8 mouse cellular contexts compared by ENCODE assay signal in genomic region chr7:45898125-45898524, GRCm38 (mm10). TPM values are rescaled to one million over a fixed set of nuclear protein-coding genes. Genes with fewer than 3 reads are reported as not detected.
DNase-seq lines count a peak whose midpoint lies in the region; ATAC-seq and TF ChIP-seq lines count a peak whose summit lies in the region.
"Not testable (repeated sequence)": the region's sequence is repeated elsewhere in the genome, so short reads cannot be mapped to it uniquely, and the experiment has no call there.
"Had no signal": no experiment of that assay in that cellular context is flagged by ENCODE, and none has a peak within 500 bp of the region (broad histone marks: within the 10 kb centered on the region; RNA-seq: fewer than 3 reads in every experiment).

No protein-coding gene starts in this region.

- H3K27ac ChIP-seq in forebrain, postnatal 0 days (ENCODE audit: low read depth, low read length); hindbrain, embryonic 16.5 days (ENCODE audit: low read depth, low read length); limb, embryonic 12.5 days; neural tube, embryonic 15.5 days (replicated peaks): not testable (repeated sequence)

- DNase-seq in ES-CJ7 (ENCODE audit: low read depth, low spot score): peak; percentile 70
- DNase-seq in cerebellum, adult 8-10 months: peak; percentile 31
- peak; percentile 32 for DNase-seq in forebrain, postnatal 0 days
- DNase-seq in lung, postnatal 25 days (ENCODE audit: low spot score): peak; percentile 28

- H3K36me3 ChIP-seq in forebrain, postnatal 0 days (ENCODE audit: insufficient read depth); hindbrain, embryonic 16.5 days (ENCODE audit: control insufficient read depth, insufficient read depth, low read length); limb, embryonic 12.5 days; neural tube, embryonic 15.5 days: not testable (repeated sequence)

- H3K4me1 ChIP-seq in forebrain, postnatal 0 days (ENCODE audit: insufficient read depth); hindbrain, embryonic 16.5 days (ENCODE audit: control insufficient read depth, insufficient read depth, low read depth, low read length); limb, embryonic 12.5 days (replicated peaks): not testable (repeated sequence)
- H3K4me1 ChIP-seq in neural tube, embryonic 15.5 days: peaks cover 15% of the 10 kb centered on the region

- WGBS in forebrain, postnatal 0 days: 48% methylated on average over 4 of the region's 4 CpGs
- WGBS in hindbrain, embryonic 16.5 days: 51% methylated on average over 4 of the region's 4 CpGs
- WGBS in limb, embryonic 12.5 days: 51% methylated on average over 4 of the region's 4 CpGs
- 47% methylated on average over 4 of the region's 4 CpGs for WGBS in neural tube, embryonic 15.5 days

- peak overlapping the region; percentile 71; the same call in 1 of the 2 replicates for H3K4me2 ChIP-seq in forebrain, postnatal 0 days (ENCODE audit: low read depth)
- H3K4me2 ChIP-seq in hindbrain, embryonic 16.5 days (ENCODE audit: low read length): peak overlapping the region; percentile 59
- peak overlapping the region; percentile 76 for H3K4me2 ChIP-seq in limb, embryonic 12.5 days
- H3K4me2 ChIP-seq in neural tube, embryonic 15.5 days: peak overlapping the region; percentile 92

- H3K9ac ChIP-seq in forebrain, postnatal 0 days; hindbrain, embryonic 16.5 days (ENCODE audit: low read depth, low read length); limb, embryonic 12.5 days (replicated peaks); neural tube, embryonic 15.5 days (replicated peaks): not testable (repeated sequence)

- TF ChIP-seq CTCF in forebrain, postnatal 0 days (IDR thresholded peaks at IDR 0.05; ENCODE audit: low read depth): peak; percentile 49

- peak overlapping the region; percentile 55; the same call in 1 of the 2 replicates for H3K4me3 ChIP-seq in forebrain, postnatal 0 days (ENCODE audit: low read depth, low read length)
- H3K4me3 ChIP-seq in hindbrain, embryonic 16.5 days (ENCODE audit: low read length): not testable (repeated sequence)
- peak overlapping the region; percentile 50; the same call in 1 of the 2 replicates for H3K4me3 ChIP-seq in limb, embryonic 12.5 days (replicated peaks)
- H3K4me3 ChIP-seq in neural tube, embryonic 15.5 days (replicated peaks): peak overlapping the region; percentile 56; the same call in 1 of the 2 replicates

- H3K9me3 ChIP-seq in forebrain, postnatal 0 days (ENCODE audit: low read length); hindbrain, embryonic 16.5 days (ENCODE audit: control insufficient read depth, low read length); limb, embryonic 12.5 days; neural tube, embryonic 15.5 days (replicated peaks): not testable (repeated sequence)

- not testable (repeated sequence) for H3K27me3 ChIP-seq in forebrain, postnatal 0 days (ENCODE audit: insufficient read depth, low read length); hindbrain, embryonic 16.5 days (replicated peaks; ENCODE audit: control insufficient read depth, insufficient read depth, low read length); limb, embryonic 12.5 days; neural tube, embryonic 15.5 days (replicated peaks)

- ATAC-seq in forebrain, postnatal 0 days; hindbrain, embryonic 16.5 days; limb, embryonic 12.5 days (ENCODE audit: insufficient number of reproducible peaks, insufficient read depth, low FRiP score, low TSS enrichment, low read depth); neural tube, embryonic 15.5 days (ENCODE audit: low FRiP score): not testable (repeated sequence)

RNA-seq across cellular contexts. Expression of gene Tmem143, which starts 1.4 kb away (rescaled TPM):
- total RNA-seq in forebrain, postnatal 0 days (2014; rRNA removed): 22.1 and 29.7 TPM in 2 replicates
- 4.9 and 5.7 TPM in 2 replicates for polyA plus RNA-seq in forebrain, postnatal 0 days (2015; fragmentation: Nextera tagmentation; extraction: Ambion mirVana)
- 6.5 and 8.2 TPM in 2 replicates for polyA plus RNA-seq in hindbrain, embryonic 16.5 days (2015; fragmentation: Nextera tagmentation; extraction: Ambion mirVana)
- polyA plus RNA-seq in limb, embryonic 12.5 days (2016; fragmentation: Nextera tagmentation; extraction: Ambion mirVana): 5.0 and 6.0 TPM in 2 replicates
- polyA plus RNA-seq in neural tube, embryonic 15.5 days (2015; fragmentation: Nextera tagmentation; extraction: Ambion mirVana): 7.5 and 7.8 TPM in 2 replicates

RNA-seq across cellular contexts. Expression of gene Syngr4, which starts 1.6 kb away (rescaled TPM):
- total RNA-seq in forebrain, postnatal 0 days (2014; rRNA removed): 0.31 TPM in 1 of 2 replicates, not detected in the other
- 0.40 TPM in 2 replicates for polyA plus RNA-seq in forebrain, postnatal 0 days (2015; fragmentation: Nextera tagmentation; extraction: Ambion mirVana)
- polyA plus RNA-seq in hindbrain, embryonic 16.5 days (2015; fragmentation: Nextera tagmentation; extraction: Ambion mirVana): 0.22 TPM in 1 of 2 replicates, not detected in the other
- polyA plus RNA-seq in limb, embryonic 12.5 days (2016; fragmentation: Nextera tagmentation; extraction: Ambion mirVana): 0.41 and 0.65 TPM in 2 replicates
- 0.37 and 0.52 TPM in 2 replicates for polyA plus RNA-seq in neural tube, embryonic 15.5 days (2015; fragmentation: Nextera tagmentation; extraction: Ambion mirVana)
- total RNA-seq: left cerebral cortex, postnatal 25 days had no signal

RNA-seq across cellular contexts. Expression of gene Grin2d, which starts 19.9 kb away (rescaled TPM):
- total RNA-seq in forebrain, postnatal 0 days (2014; rRNA removed): 9.0 and 12.9 TPM in 2 replicates
- polyA plus RNA-seq in forebrain, postnatal 0 days (2015; fragmentation: Nextera tagmentation; extraction: Ambion mirVana): 1.9 and 3.4 TPM in 2 replicates
- polyA plus RNA-seq in hindbrain, embryonic 16.5 days (2015; fragmentation: Nextera tagmentation; extraction: Ambion mirVana): 3.3 and 3.4 TPM in 2 replicates
- 0.35 and 0.37 TPM in 2 replicates for polyA plus RNA-seq in limb, embryonic 12.5 days (2016; fragmentation: Nextera tagmentation; extraction: Ambion mirVana)
- polyA plus RNA-seq in neural tube, embryonic 15.5 days (2015; fragmentation: Nextera tagmentation; extraction: Ambion mirVana): 3.2 and 4.2 TPM in 2 replicates

RNA-seq across cellular contexts. Expression of gene Emp3, which starts 23.1 kb away (rescaled TPM):
- total RNA-seq in forebrain, postnatal 0 days (2014; rRNA removed): 10.0 and 22.7 TPM in 2 replicates
- 24.9 and 33.7 TPM in 2 replicates for polyA plus RNA-seq in forebrain, postnatal 0 days (2015; fragmentation: Nextera tagmentation; extraction: Ambion mirVana)
- polyA plus RNA-seq in hindbrain, embryonic 16.5 days (2015; fragmentation: Nextera tagmentation; extraction: Ambion mirVana): 33.2 and 39.9 TPM in 2 replicates
- 58.4 and 59.0 TPM in 2 replicates for polyA plus RNA-seq in limb, embryonic 12.5 days (2016; fragmentation: Nextera tagmentation; extraction: Ambion mirVana)
- 48.2 and 70.1 TPM in 2 replicates for polyA plus RNA-seq in neural tube, embryonic 15.5 days (2015; fragmentation: Nextera tagmentation; extraction: Ambion mirVana)

RNA-seq across cellular contexts. Expression of gene Kdelr1, which starts 25.6 kb away (rescaled TPM):
- total RNA-seq in forebrain, postnatal 0 days (2014; rRNA removed): 129 TPM in 2 replicates
- polyA plus RNA-seq in forebrain, postnatal 0 days (2015; fragmentation: Nextera tagmentation; extraction: Ambion mirVana): 45.8 and 49.6 TPM in 2 replicates
- 54.5 and 55.7 TPM in 2 replicates for polyA plus RNA-seq in hindbrain, embryonic 16.5 days (2015; fragmentation: Nextera tagmentation; extraction: Ambion mirVana)
- polyA plus RNA-seq in limb, embryonic 12.5 days (2016; fragmentation: Nextera tagmentation; extraction: Ambion mirVana): 50.0 and 65.6 TPM in 2 replicates
- 55.7 and 65.9 TPM in 2 replicates for polyA plus RNA-seq in neural tube, embryonic 15.5 days (2015; fragmentation: Nextera tagmentation; extraction: Ambion mirVana)
